Mouse (Mus musculus) layer of hippocampus, postnatal 10 days (tissue): ENCODE measurements around the gene Nck2. TPM values are rescaled to one million over a fixed set of nuclear protein-coding genes. Genes with fewer than 3 reads are reported as not detected.

Experiments used
- DNase-seq, 2 experiments: peaks; one replicate each; pipeline ENCODE4 v3.0.0; 2021; ENCODE audit warnings: low spot score in 2 of 2
- total RNA-seq, 2 experiments: library from RNA; stranded (reverse); gene quantifications; 2 replicates each; pipeline ENCODE4 v1.2.3; 2021

Nck2 gene
- total RNA-seq, 2 experiments from 2014 or later: 48.6 to 49.3 TPM

DNA sequence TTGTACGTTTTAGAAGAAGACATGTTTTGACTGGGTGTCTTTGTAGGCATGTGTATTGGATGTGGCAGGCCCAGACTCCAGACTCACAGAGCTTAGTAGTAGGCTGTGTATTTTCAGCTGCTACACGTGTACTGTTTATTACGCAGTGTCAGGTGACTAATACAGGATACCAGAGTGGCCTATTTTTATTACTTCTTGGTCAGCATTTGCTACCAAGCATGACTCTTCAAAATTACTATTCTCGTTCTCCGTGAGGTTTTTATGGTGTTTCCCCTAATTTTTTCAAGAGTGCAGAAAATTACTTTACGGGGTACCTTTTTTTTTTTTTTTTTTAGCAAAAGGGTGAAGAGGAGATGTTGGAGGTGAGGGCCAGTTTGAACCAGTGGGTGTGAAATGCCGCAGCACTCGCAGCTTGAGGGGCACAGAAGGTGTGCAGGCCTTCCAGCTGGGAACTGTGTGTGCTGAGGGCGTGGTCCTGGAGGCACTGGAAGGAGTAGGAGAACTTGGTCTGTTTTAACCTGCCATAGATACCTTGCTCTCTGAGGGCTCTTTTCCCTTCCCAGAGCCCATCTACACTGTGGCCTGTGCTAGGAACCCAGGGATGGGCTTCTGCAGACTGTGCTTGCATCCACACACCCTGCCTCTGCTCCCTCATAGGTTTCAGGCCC is 21.7 kb downstream of the Nck2 start:
- DNase-seq: no peak

DNA sequence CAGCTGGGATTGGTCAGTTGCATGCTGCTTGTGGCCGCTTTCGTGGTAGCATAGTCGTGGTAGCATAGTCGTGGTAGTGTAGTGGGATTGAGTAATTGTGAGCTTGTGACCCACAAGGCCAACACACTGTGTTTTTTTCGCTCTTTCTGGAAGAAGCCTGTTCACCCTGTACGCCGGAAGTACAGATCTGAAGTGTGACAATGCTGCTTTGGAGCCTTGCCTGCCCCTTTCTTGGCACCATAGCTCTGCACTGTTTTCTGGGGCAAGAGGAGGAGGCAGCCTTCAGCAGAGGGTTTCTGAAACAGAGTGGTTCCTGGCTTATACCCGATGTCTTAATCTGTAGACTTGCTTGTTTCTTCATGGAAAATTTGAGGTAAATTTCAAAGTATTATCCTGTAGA is 23.3 kb downstream of the Nck2 start:
- DNase-seq: no peak

DNA sequence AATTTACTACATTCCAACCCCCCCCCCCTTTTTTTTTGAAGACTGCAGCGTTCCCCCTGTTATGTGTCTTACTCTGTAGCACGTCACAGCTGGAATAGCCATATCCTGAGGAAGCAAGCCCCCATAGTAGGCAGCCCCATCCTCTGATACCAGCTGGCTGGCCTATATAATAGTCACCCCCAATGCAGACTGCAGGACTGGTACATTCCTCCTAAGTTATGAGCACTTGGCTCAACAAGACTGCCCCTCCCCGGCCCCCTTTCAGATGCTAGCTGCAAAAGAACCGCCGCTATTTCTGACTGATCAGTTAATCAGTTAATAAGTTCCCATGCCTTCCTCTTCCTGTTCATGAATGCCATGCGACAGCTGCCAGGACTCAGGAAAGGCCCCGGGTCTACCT is 23.8 kb downstream of the Nck2 start:
- no peak for DNase-seq

GRCm38 (mm10) chr1:43468978-43469377 is 24.6 kb downstream of the Nck2 start:
- DNase-seq: no peak

DNA sequence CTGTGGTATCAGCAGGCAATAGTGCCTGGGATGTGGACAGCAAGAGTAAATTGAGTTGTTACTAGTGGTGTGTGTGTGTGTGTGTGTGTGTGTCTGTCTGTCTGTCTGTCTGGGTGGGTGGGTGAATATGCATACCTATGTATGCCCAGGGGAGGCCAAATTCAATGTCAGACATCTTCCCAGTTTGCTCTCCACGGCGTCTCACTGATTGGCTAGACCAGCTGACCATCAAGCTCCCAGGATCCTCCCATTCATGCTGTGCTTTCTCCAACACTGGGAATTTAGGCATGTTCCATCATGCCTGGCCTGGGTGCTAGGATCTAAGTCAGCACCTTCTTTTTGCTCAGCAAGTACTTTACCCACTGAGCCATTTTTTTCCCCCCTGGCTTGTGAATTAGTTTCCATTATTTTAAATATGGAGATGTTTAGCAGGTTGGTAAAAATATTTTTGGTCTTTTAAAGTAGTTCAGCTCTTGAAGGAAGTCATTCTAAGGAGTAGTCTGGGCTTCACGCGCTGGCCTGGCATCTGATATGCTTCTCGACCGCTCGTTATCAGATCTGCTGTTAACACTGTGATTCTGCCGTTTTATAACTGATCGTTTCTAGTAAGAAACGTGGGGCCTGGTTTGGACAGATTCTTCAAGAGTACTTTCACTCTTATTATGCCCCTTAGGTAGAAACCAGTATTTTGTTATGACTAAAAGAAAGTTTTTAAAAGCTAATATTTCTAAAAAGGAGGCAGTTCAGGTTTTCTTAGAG is 26.2 kb downstream of the Nck2 start:
- DNase-seq: no peak

GRCm38 (mm10) chr1:43471180-43472045 is 27.0 kb downstream of the Nck2 start:
- no peak for DNase-seq

- no peak for DNase-seq
These were observed 27.8 kb downstream of the Nck2 start for GRCm38 (mm10) chr1:43472046-43472649.

DNA sequence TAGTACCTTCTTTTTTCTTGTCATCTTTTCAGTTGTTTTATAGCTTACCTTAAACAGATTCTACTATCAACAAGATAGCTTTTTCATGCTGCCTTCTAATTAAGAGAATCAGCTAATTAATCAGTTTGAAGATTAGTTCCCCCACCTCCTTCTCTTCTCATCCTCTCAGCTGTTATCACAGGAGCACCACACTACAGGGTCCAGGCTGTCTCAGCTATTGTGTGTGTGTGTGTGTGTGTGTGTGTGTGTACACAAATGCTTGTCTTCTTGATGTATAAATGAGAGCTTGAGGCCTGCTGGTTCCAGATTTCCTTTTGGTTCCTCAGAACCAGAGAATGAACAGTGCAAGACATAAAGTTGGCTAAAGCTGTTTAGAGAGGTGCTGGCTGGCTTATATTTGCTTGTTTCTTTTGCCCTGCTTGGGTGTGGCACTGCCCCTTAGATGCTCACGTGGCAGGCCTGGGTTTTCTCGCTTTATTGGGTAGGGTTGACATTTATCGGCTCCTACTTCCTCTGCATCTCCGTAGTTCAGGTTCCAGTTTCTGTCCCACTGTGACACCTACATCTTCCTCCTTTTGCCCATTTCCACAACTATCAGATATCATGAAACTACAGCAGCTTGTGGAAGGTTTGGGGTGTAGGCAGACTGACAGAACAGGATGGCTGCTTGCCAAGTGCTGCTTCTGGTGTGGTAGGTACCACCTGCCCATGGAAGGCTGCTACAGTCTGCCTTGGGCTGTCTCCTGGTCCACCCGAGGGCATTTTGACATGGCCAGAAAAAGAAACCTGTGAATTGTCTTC is 29.6 kb downstream of the Nck2 start:
- peak; percentile 72 to 73 for DNase-seq

DNA sequence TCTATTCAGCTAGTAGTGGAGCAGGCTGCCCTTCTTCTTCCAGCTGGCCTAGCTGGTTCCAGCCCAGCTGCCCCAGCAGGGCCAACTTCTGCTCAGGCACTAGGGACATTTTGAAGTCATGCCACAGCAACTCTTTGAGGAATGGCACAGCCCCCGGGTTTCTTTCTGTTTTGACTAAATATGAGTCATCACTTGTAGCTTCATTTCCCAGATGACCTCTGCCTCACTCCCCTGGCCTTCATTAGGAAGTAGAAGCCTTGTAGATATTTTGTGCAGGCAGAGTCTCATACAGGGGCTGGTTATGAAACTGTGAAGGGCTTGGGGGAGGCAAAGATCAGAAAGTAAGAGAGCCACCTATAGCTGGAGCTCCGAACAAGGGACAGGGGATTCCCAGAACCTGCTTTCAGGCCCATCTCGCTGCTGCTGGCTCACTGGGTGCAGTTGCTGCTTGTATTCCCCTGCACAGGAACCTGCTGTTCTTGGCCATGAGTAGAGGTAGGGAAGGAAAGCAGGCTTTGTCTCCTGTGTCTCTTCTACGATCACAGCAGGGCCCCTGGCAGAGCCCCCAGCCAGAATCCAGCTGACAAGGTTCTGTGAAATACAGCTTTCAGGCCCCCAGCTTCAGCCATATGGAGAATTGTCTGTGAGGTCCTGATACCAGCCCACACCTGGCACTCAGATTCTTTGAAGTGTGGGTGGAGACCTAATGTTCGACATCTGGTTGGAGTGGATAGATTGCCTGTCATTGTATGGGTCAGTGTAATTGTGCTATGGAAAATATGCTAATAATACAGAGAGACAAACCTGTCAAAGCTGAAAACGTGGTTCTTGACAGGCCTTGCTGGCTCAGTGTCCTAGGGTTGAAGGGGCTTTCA is 30.4 kb downstream of the Nck2 start:
- no peak for DNase-seq

GRCm38 (mm10) chr1:43477954-43478353 is 33.6 kb downstream of the Nck2 start:
- DNase-seq: no peak

DNA sequence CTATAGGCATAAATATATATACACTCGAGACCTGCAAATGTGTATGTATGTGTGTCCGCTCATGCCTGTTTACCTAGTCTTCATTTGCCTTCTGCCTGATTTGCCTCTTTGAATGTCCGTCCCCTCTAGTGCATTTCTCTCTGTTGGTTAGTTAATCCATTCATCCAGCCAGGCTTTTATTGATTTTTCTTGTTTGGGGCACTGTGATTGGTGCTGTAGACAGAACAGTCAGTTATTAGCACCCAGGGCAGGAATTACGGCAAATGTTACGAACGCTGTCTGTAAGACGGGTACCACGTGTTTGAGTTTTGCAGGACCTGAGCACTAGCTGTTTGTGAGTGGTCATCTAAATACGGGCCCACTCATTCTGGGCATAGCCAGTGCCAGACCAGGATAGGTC is 40.8 kb downstream of the Nck2 start:
- DNase-seq: no peak

GRCm38 (mm10) chr1:43486500-43486899 is 42.1 kb downstream of the Nck2 start:
- no peak for DNase-seq

DNA sequence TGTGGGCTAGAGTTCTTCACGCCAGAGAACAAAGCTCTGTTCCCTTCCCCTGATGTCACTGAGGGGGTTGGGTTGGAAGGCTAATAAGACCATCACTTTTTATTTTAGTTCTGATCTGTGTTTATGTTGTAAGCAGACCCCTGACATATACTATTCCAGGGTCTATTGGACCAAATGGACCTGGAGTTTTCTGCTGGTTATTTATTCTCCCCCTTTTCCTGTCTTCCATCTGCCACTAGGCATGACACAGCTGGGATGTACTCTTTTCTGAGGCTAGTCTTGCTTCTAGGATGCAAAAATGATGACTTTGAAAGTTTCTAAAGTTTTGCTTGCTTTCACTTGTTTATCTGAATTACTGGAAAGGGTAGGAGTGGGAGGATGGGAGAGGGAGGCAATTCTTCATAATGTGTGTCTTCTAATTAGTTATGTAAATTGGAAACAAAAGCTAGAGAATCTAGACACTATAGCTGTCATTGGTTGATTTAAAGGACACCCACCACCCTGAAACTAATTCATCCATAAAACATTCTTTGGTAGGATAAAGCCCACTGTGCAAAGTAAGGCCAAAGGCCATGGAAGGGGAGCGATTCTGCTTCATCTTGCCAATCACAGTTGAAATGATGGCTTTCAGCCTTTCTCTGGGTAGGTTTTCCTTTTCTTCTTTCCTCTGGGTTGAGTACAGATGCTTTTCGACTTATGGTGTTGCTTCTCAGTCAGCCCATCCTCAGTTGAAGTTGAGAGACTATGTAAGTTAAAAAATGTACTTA is 42.8 kb downstream of the Nck2 start:
- no peak for DNase-seq

GRCm38 (mm10) chr1:43489311-43489710 is 44.9 kb downstream of the Nck2 start:
- no peak for DNase-seq

DNA sequence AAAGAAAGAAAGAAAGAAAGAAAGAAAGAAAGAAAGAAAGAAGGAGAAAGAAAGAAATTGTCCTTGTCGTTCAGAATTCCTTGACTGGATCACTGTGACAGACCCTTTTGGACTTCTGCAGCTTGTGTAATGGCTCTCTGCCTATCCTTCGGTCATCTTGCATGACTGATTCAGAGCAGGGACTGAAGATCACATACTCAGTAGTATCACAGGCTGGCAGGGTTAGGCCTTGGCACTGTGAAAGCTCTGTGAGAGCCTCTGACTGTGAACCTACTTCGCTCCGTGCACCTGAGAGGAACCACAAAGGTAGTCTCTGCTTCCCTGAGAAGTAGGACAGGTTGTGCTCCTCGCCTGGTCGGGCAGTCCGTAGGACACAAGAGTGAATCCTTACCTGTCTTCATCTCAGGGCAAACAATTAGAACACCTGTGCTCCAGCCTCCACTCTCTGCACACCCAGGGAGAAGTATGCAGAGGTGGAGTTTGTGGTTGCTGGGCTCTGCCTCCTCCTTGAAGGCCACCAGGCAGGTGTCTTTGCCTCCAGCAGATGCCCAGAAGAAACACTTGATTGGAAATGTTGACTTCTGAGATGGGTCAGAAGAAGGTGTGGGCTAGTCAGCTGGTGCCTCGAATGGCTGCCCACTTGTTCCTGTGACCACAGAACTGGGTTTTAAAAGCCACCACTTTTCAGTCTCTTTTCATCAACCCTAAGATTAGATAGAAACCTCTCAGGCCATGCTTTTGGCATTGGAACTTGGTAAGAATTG is 47.3 kb downstream of the Nck2 start:
- DNase-seq: no peak

GRCm38 (mm10) chr1:43492803-43493437 is 48.5 kb downstream of the Nck2 start:
- DNase-seq: no peak

GRCm38 (mm10) chr1:43496051-43496450 is 51.7 kb downstream of the Nck2 start:
- DNase-seq: no peak

DNA sequence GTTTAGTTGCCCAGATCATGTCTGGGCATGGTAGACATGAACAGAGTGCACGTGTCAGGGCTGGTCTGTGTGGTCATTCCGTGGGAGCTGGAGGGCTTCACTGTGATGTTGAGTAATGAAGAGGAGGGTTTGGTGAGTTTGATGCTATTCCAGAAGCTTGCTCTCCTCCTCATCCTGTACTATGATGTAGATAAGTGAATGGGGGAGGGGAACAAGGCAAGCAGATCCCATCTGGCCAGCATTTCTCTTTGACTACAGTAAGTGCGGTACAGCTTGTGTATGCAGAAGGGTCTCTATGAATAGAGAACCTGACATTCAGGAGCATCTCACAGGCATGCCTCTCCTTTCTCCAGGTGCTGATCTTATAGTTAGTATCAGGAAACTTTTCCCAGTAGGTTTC is 52.6 kb downstream of the Nck2 start:
- no peak for DNase-seq
